Comparison of ENCODE assay signal across 7 mouse cellular contexts in genomic region chr3:113629606-113630359, GRCm38 (mm10). TPM values are rescaled to one million over a fixed set of nuclear protein-coding genes. Genes with fewer than 3 reads are reported as not detected.
DNase-seq lines count a peak whose midpoint lies in the region; ATAC-seq and TF ChIP-seq lines count a peak whose summit lies in the region.

Rnpc3 (minus strand) TSS chr3:113630149.

- TF ChIP-seq CTCF in intestine, postnatal 0 days (IDR thresholded peaks at IDR 0.05; ENCODE audit: low read depth): peak; percentile 38
- TF ChIP-seq CTCF in small intestine, adult 2 months (IDR thresholded peaks at IDR 0.05; ENCODE audit: extremely low read depth, insufficient read length, insufficient replicate concordance, low read depth, low read length): peak; percentile 14; the same call in 1 of the 2 replicates

- H3K4me2 ChIP-seq in intestine, postnatal 0 days (replicated peaks; ENCODE audit: low read depth): peak within 1 kb of the TSS; percentile 66
- H3K4me2 ChIP-seq in midbrain, embryonic 12.5 days (replicated peaks): peak within 1 kb of the TSS; percentile 71

- H3K9me3 ChIP-seq in embryonic facial prominence, embryonic 10.5 days: no peaks in the 10 kb centered on the region
- no peaks in the 10 kb centered on the region for H3K9me3 ChIP-seq in intestine, postnatal 0 days (ENCODE audit: control insufficient read depth)
- H3K9me3 ChIP-seq in midbrain, embryonic 12.5 days: no peaks in the 10 kb centered on the region

- under 1% methylated on average over 70 of the region's 70 CpGs for WGBS in embryonic facial prominence, embryonic 10.5 days
- WGBS in intestine, postnatal 0 days: under 1% methylated on average over 68 of the region's 70 CpGs
- WGBS in midbrain, embryonic 12.5 days: under 1% methylated on average over 70 of the region's 70 CpGs
- WGBS in small intestine, adult 2 months: under 1% methylated on average over 70 of the region's 70 CpGs

- peak; percentile 99 for ATAC-seq in intestine, postnatal 0 days
- ATAC-seq in midbrain, embryonic 12.5 days (ENCODE audit: low FRiP score, low read depth): peak; percentile 98

- H3K36me3 ChIP-seq in embryonic facial prominence, embryonic 10.5 days (replicated peaks): peaks cover 28% of the 10 kb centered on the region
- no peaks in the 10 kb centered on the region; the same call in 1 of the 2 replicates for H3K36me3 ChIP-seq in intestine, postnatal 0 days (ENCODE audit: control insufficient read depth, insufficient read depth)
- H3K36me3 ChIP-seq in midbrain, embryonic 12.5 days: peaks cover 11% of the 10 kb centered on the region
- H3K36me3 ChIP-seq in small intestine, adult 2 months (ENCODE audit: control insufficient read depth, insufficient read depth, low read length): peaks cover 6% of the 10 kb centered on the region; the same call in 1 of the 2 replicates

- peak; percentile 98 for DNase-seq in adrenal gland, postnatal 10 days
- DNase-seq in embryonic facial prominence, embryonic 10.5 days (ENCODE audit: low spot score): peak; percentile 96
- DNase-seq in gonadal fat pad, adult 2 months (ENCODE audit: low read depth): peak; percentile 79
- DNase-seq in left cerebral cortex, postnatal 4 days: peak; percentile 97

- H3K27me3 ChIP-seq in embryonic facial prominence, embryonic 10.5 days (replicated peaks; ENCODE audit: low read depth, poor library complexity, severe bottlenecking): no peaks in the 10 kb centered on the region
- no peaks in the 10 kb centered on the region for H3K27me3 ChIP-seq in intestine, postnatal 0 days (replicated peaks; ENCODE audit: control insufficient read depth, insufficient read depth, low read length)
- no peaks in the 10 kb centered on the region for H3K27me3 ChIP-seq in midbrain, embryonic 12.5 days
- H3K27me3 ChIP-seq in small intestine, adult 2 months (ENCODE audit: control insufficient read depth, insufficient read depth, low read length): no peaks in the 10 kb centered on the region

- intact Hi-C loops in left cerebral cortex, postnatal 4 days (cut with DNase I): no loop called here

- H3K9ac ChIP-seq in intestine, postnatal 0 days (ENCODE audit: low read depth, low read length): peak within 1 kb of the TSS; percentile 82
- peak within 1 kb of the TSS; percentile 80 for H3K9ac ChIP-seq in midbrain, embryonic 12.5 days (replicated peaks)

- peak within 1 kb of the TSS; percentile 81 for H3K4me3 ChIP-seq in embryonic facial prominence, embryonic 10.5 days
- H3K4me3 ChIP-seq in intestine, postnatal 0 days (ENCODE audit: low read depth, low read length): peak within 1 kb of the TSS; percentile 65
- peak within 1 kb of the TSS; percentile 74 for H3K4me3 ChIP-seq in midbrain, embryonic 12.5 days
- H3K4me3 ChIP-seq in small intestine, adult 2 months (ENCODE audit: low read depth, low read length): peak within 1 kb of the TSS; percentile 98

- peak within 1 kb of the TSS; percentile 98 for H3K27ac ChIP-seq in embryonic facial prominence, embryonic 10.5 days (replicated peaks)
- H3K27ac ChIP-seq in intestine, postnatal 0 days (ENCODE audit: low read depth, low read length): peak within 1 kb of the TSS; percentile 100
- peak within 1 kb of the TSS; percentile 99 for H3K27ac ChIP-seq in midbrain, embryonic 12.5 days (replicated peaks)
- peak within 1 kb of the TSS; percentile 100 for H3K27ac ChIP-seq in small intestine, adult 2 months (ENCODE audit: insufficient read depth, low read depth, low read length)

- peak; percentile 76 for TF ChIP-seq POLR2A in small intestine, adult 2 months (IDR thresholded peaks at IDR 0.05; ENCODE audit: low read depth, low read length)

- peaks cover 4% of the 10 kb centered on the region for H3K4me1 ChIP-seq in embryonic facial prominence, embryonic 10.5 days
- no peaks in the 10 kb centered on the region for H3K4me1 ChIP-seq in intestine, postnatal 0 days (replicated peaks; ENCODE audit: control insufficient read depth, insufficient read depth, low read length)
- H3K4me1 ChIP-seq in midbrain, embryonic 12.5 days: peaks cover 6% of the 10 kb centered on the region
- no peaks in the 10 kb centered on the region for H3K4me1 ChIP-seq in small intestine, adult 2 months (ENCODE audit: control insufficient read depth, insufficient read depth, insufficient read length, low read length)

RNA-seq across cellular contexts. Expression of gene Rnpc3, which starts in this region (rescaled TPM):
- total RNA-seq in adrenal gland, postnatal 10 days (2021): 10 to 100 TPM; 21.1 to 25.6 TPM
- polyA plus RNA-seq in embryonic facial prominence, embryonic 10.5 days (2016; fragmentation: Nextera tagmentation; extraction: Ambion mirVana): 32.3 and 34.6 TPM in 2 replicates
- 9.5 and 11.9 TPM in 2 replicates for polyA plus RNA-seq in gonadal fat pad, adult 2 months (2012; rRNA removed)
- 18.9 and 19.8 TPM in 2 replicates for polyA plus RNA-seq in intestine, postnatal 0 days (2015; fragmentation: Nextera tagmentation; extraction: Ambion mirVana)
- total RNA-seq in left cerebral cortex, postnatal 4 days (2021): 10 to 100 TPM; 35.7 to 37.3 TPM
- 57.8 and 59.2 TPM in 2 replicates for polyA plus RNA-seq in midbrain, embryonic 12.5 days (2016; fragmentation: Nextera tagmentation; extraction: Ambion mirVana)
- polyA plus RNA-seq in small intestine, adult 2 months (2012; rRNA removed): 2.1 and 2.7 TPM in 2 replicates

Comparison
In these comparisons a context has a peak if more than half of its experiments do, and no peak if none do; other contexts are left out.
1. Peak in every context shown above with its lines: DNase-seq, ATAC-seq, H3K4me3 ChIP-seq and H3K27ac ChIP-seq.